Mouse (Mus musculus): ENCODE measurements around the gene Ctla4. TPM values are rescaled to one million over a fixed set of nuclear protein-coding genes. Genes with fewer than 3 reads are reported as not detected.

The Ctla4 gene
- polyA plus RNA-seq, 1 experiment from 2014 or later: not detected

Other genes starting within 250 kb of the Ctla4 start
- 0.15 and 0.27 TPM in 2 replicates for gene Cd28, start 170.2 kb upstream of the Ctla4 start, polyA plus RNA-seq (2014; fragmentation: Nextera tagmentation; extraction: Ambion mirVana)
- 0.10 and 0.19 TPM in 2 replicates for gene Icos, start 90.9 kb downstream of the Ctla4 start, polyA plus RNA-seq (2014; fragmentation: Nextera tagmentation; extraction: Ambion mirVana)

Measured in hindbrain, embryonic 14.5 days (tissue).